8 mouse cellular contexts compared by ENCODE assay signal in the genomic region with DNA sequence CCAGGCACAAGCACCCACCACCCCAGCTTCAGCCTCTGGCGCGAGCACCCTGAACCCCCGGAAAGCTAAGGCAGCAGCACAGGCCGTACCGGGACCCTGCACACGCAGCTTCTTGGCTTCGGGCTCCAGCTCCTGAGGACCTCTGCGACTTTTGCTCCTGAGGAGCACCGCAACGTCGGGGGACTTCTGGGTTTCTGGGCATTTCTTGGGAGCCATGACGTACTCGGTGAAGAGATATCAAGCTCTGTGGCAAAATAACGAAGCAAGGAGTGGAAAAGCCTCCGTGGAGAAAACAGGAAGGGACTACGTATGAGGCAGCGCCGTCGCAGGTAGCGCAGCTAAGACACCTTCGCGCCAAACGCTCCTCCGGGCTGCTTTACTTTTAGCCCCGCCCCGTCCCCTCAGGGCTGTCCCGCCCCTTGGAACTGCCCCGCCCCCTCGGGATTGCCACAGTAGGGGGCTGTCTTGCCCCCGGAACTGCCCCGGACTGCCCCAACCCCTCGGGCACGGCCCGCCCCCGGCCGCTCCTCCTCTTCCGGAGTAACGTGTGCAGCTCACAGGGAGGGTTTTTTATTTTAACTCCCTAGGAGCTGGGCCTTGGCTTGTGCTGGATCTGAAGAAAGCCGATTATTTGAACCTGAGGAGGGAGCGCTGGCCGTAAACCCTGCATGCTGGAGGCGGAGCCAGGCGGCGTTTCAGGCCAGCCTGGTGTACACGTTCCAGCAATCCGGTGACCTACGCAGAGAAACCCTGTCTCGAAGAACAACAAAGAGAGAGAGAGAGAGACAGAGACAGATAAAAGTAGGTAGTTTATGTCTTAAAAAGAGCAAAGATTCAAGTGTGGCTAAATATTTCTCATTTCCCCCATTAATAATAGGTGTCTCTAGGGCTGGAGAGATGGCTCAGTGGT. TPM values are rescaled to one million over a fixed set of nuclear protein-coding genes. Genes with fewer than 3 reads are reported as not detected.
DNase-seq lines count a peak whose midpoint lies in the region; ATAC-seq and TF ChIP-seq lines count a peak whose summit lies in the region.

A gene (minus strand): TSS at position 382 of the 910 bp plus-strand sequence.

- 1% methylated on average over 48 of the region's 48 CpGs for WGBS in cerebellum, adult 2 months
- under 1% methylated on average over 47 of the region's 48 CpGs for WGBS in forebrain, postnatal 0 days
- under 1% methylated on average over 48 of the region's 48 CpGs for WGBS in lung, embryonic 15.5 days

- TF ChIP-seq POLR2A in MEL (IDR thresholded peaks at IDR 0.05; ENCODE audit: control insufficient read depth in 1 of 2, insufficient read depth in 1 of 2, low read depth in 1 of 2, low read length in 2 of 2, poor library complexity in 1 of 2) = peak in 1 of 2 experiments; percentile 83; a peak in 2 of 4 replicates
- peak; percentile 54; the same call in 1 of the 2 replicates for TF ChIP-seq POLR2A in cerebellum, adult 2 months (IDR thresholded peaks at IDR 0.05; ENCODE audit: borderline replicate concordance, insufficient read depth, low read length)

- ATAC-seq in forebrain, postnatal 0 days = peak; percentile 99
- peak; percentile 100 for ATAC-seq in lung, embryonic 15.5 days (ENCODE audit: borderline replicate concordance, extremely low read depth, low FRiP score, low TSS enrichment)

- H3K9ac ChIP-seq in MEL (ENCODE audit: control insufficient read depth, low read depth, low read length, poor library complexity, severe bottlenecking) = peak within 1 kb of the TSS; percentile 81
- H3K9ac ChIP-seq in forebrain, postnatal 0 days = peak within 1 kb of the TSS; percentile 65
- peak within 1 kb of the TSS; percentile 67 for H3K9ac ChIP-seq in lung, embryonic 15.5 days

- peak within 1 kb of the TSS; percentile 79 to 89 for H3K4me3 ChIP-seq in MEL (ENCODE audit: control insufficient read depth in 1 of 2, insufficient read depth in 1 of 2, low read depth in 2 of 2, low read length in 2 of 2)
- H3K4me3 ChIP-seq in cerebellum, adult 2 months (replicated peaks; ENCODE audit: insufficient read depth, low read depth, low read length) = peak within 1 kb of the TSS; percentile 76
- H3K4me3 ChIP-seq in forebrain, postnatal 0 days (ENCODE audit: low read depth, low read length) = peak within 1 kb of the TSS; percentile 64
- peak within 1 kb of the TSS; percentile 59 for H3K4me3 ChIP-seq in lung, embryonic 15.5 days

- peak in 1 of 3 experiments; percentile 23; a peak in 1 of 6 replicates for TF ChIP-seq CTCF in MEL (IDR thresholded peaks at IDR 0.05 in 2 of 3, conservative IDR thresholded peaks at IDR 0.05 in 1 of 3; ENCODE audit: control insufficient read depth in 1 of 3, insufficient read depth in 1 of 3, low read depth in 2 of 3, low read length in 3 of 3, poor library complexity in 1 of 3, severe bottlenecking in 1 of 3)
- no peak for TF ChIP-seq CTCF in cerebellum, adult 2 months (IDR thresholded peaks at IDR 0.05; ENCODE audit: borderline replicate concordance, insufficient read depth, low read depth, low read length)
- no peak; the same call in none of the 2 replicates for TF ChIP-seq CTCF in forebrain, postnatal 0 days (IDR thresholded peaks at IDR 0.05; ENCODE audit: low read depth)

- TF ChIP-seq EP300 in MEL (IDR thresholded peaks at IDR 0.05; ENCODE audit: low read depth in 1 of 2, low read length in 2 of 2) = peak in 1 of 2 experiments; percentile 19; a peak in 1 of 4 replicates

- no peaks in the 10 kb centered on the region for H3K9me3 ChIP-seq in MEL (replicated peaks; ENCODE audit: insufficient read depth, low read length)
- H3K9me3 ChIP-seq in forebrain, postnatal 0 days (ENCODE audit: low read length) = no peaks in the 10 kb centered on the region
- H3K9me3 ChIP-seq in lung, embryonic 15.5 days = no peaks in the 10 kb centered on the region

- peaks cover 0 to 5% of the 10 kb centered on the region in 2 experiments; a peak in 3 of 4 replicates for H3K36me3 ChIP-seq in MEL (ENCODE audit: control insufficient read depth in 1 of 2, insufficient read depth in 2 of 2, low read length in 2 of 2)
- H3K36me3 ChIP-seq in forebrain, postnatal 0 days (ENCODE audit: insufficient read depth) = no peaks in the 10 kb centered on the region
- H3K36me3 ChIP-seq in lung, embryonic 15.5 days = no peaks in the 10 kb centered on the region; the same call in 1 of the 2 replicates

- H3K27ac ChIP-seq in MEL (ENCODE audit: control insufficient read depth, low read depth, low read length) = peak within 1 kb of the TSS; percentile 93
- peak within 1 kb of the TSS; percentile 56 for H3K27ac ChIP-seq in cerebellum, adult 2 months (ENCODE audit: insufficient read depth, low read length)
- H3K27ac ChIP-seq in forebrain, postnatal 0 days (ENCODE audit: low read depth, low read length) = peak within 1 kb of the TSS; percentile 91
- H3K27ac ChIP-seq in lung, embryonic 15.5 days = peak within 1 kb of the TSS; percentile 97

- peaks cover 0 to 3% of the 10 kb centered on the region in 2 experiments; a peak in 1 of 4 replicates for H3K4me1 ChIP-seq in MEL (ENCODE audit: control insufficient read depth in 1 of 2, insufficient read depth in 2 of 2, low read length in 2 of 2)
- H3K4me1 ChIP-seq in cerebellum, adult 2 months (ENCODE audit: control insufficient read depth, insufficient read depth, low read length) = no peaks in the 10 kb centered on the region
- H3K4me1 ChIP-seq in forebrain, postnatal 0 days (ENCODE audit: insufficient read depth) = 0 out of 2 replicates have a peak, but pooled peaks cover 3% of the 10 kb centered on the region
- peaks cover 5% of the 10 kb centered on the region; the same call in 1 of the 2 replicates for H3K4me1 ChIP-seq in lung, embryonic 15.5 days

- H3K79me2 ChIP-seq in MEL (ENCODE audit: control insufficient read depth, insufficient read depth, low read length, poor library complexity) = peaks cover 3% of the 10 kb centered on the region; the same call in 1 of the 2 replicates

- H3K4me2 ChIP-seq in forebrain, postnatal 0 days (ENCODE audit: low read depth) = peak within 1 kb of the TSS; percentile 85
- H3K4me2 ChIP-seq in lung, embryonic 15.5 days = peak within 1 kb of the TSS; percentile 87

- H3K27me3 ChIP-seq in MEL (ENCODE audit: control insufficient read depth in 1 of 2, insufficient read depth in 2 of 2, low read length in 2 of 2) = no peaks in the 10 kb centered on the region
- H3K27me3 ChIP-seq in cerebellum, adult 2 months (ENCODE audit: control insufficient read depth, insufficient read depth, low read length) = no peaks in the 10 kb centered on the region
- H3K27me3 ChIP-seq in forebrain, postnatal 0 days (ENCODE audit: insufficient read depth, low read length) = no peaks in the 10 kb centered on the region
- H3K27me3 ChIP-seq in lung, embryonic 15.5 days = no peaks in the 10 kb centered on the region

- TF ChIP-seq RAD21 in MEL (IDR thresholded peaks at IDR 0.05; ENCODE audit: low read depth, low read length) = no peak

- DNase-seq in MEL (ENCODE audit: low read depth, low spot score) = peak; percentile 97
- DNase-seq in cerebellum, adult 2 months = peak; percentile 89 to 92
- DNase-seq in forebrain, postnatal 0 days = peak; percentile 96
- DNase-seq in heart, postnatal 4 days = peak; percentile 96
- peak; percentile 77 to 84 for DNase-seq in layer of hippocampus, adult 8-10 months (ENCODE audit: low spot score in 2 of 2)
- peak; percentile 92 for DNase-seq in ovary, adult 18-20 months (ENCODE audit: low spot score)
- DNase-seq in thymus, postnatal 0 days (ENCODE audit: low spot score) = peak; percentile 97

TF ChIP-seq in MEL, 35 proteins besides CTCF, POLR2A, EP300 and RAD21 (continues in another document):
- TF ChIP-seq E2F4 (IDR thresholded peaks at IDR 0.05; ENCODE audit: borderline replicate concordance, low read depth, low read length) (0 out of 2 replicates have a peak, but pooled peaks have one; percentile 52), GATA1 (IDR thresholded peaks at IDR 0.05; ENCODE audit: low read depth, low read length) (no peak), CHD2 (IDR thresholded peaks at IDR 0.05; ENCODE audit: low read length) (no peak), MXI1 (IDR thresholded peaks at IDR 0.05; ENCODE audit: low read depth, low read length) (peak; percentile 36), ETS1 (IDR thresholded peaks at IDR 0.05; ENCODE audit: low read depth, low read length) (no peak), TCF12 (IDR thresholded peaks at IDR 0.05; ENCODE audit: low read depth, low read length) (0 out of 2 replicates have a peak, but pooled peaks have one; percentile 38), TBP (IDR thresholded peaks at IDR 0.05; ENCODE audit: low read depth, low read length) (no peak), HCFC1 (IDR thresholded peaks at IDR 0.05; ENCODE audit: low read depth, low read length) (peak; percentile 81), UBTF (IDR thresholded peaks at IDR 0.05; ENCODE audit: borderline replicate concordance, insufficient read depth, low read depth, low read length) (no peak), TAL1 (IDR thresholded peaks at IDR 0.05; ENCODE audit: low read length) (no peak), NELFE (IDR thresholded peaks at IDR 0.05; ENCODE audit: low read depth, low read length) (peak; percentile 59), ZNF384 (IDR thresholded peaks at IDR 0.05; ENCODE audit: low read depth, low read length) (peak; percentile 68), MAFK (IDR thresholded peaks at IDR 0.05; ENCODE audit: borderline replicate concordance, low read depth, low read length) (no peak), ZMIZ1 (IDR thresholded peaks at IDR 0.05; ENCODE audit: low read depth, low read length) (peak; percentile 59; the same call in 1 of the 2 replicates), MAZ (IDR thresholded peaks at IDR 0.05; ENCODE audit: low read depth, low read length) (peak; percentile 83; the same call in 1 of the 2 replicates), JUND (IDR thresholded peaks at IDR 0.05; ENCODE audit: low read depth, low read length) (peak; percentile 60; the same call in 1 of the 2 replicates), MAX (IDR thresholded peaks at IDR 0.05; ENCODE audit: low read length) (peak; percentile 49), ELF1 (IDR thresholded peaks at IDR 0.05; ENCODE audit: low read depth, low read length) (no peak), SIN3A (IDR thresholded peaks at IDR 0.05; ENCODE audit: low read length) (peak; percentile 30; the same call in 1 of the 2 replicates)

RNA-seq across cellular contexts. Expression of the gene that starts here (rescaled TPM):
- total RNA-seq in MEL (2012; rRNA removed) = 7.0 and 8.4 TPM in 2 replicates
- polyA plus RNA-seq in MEL (2012; ENCODE audit: insufficient read depth in 1 of 2, insufficient read length in 2 of 2, low read depth in 1 of 2, low replicate concordance in 2 of 2, missing spikeins in 1 of 2) = 10 to 100 TPM in 1 of 2 experiments, not detected in 1; 12.6 TPM
- 34.5 and 41.5 TPM in 2 replicates for polyA plus RNA-seq in cerebellum, adult 2 months (2012; rRNA removed)
- total RNA-seq in forebrain, postnatal 0 days (2014; rRNA removed) = 11.2 and 12.9 TPM in 2 replicates
- polyA plus RNA-seq in forebrain, postnatal 0 days (2015; fragmentation: Nextera tagmentation; extraction: Ambion mirVana) = 10.0 and 10.2 TPM in 2 replicates
- total RNA-seq in heart, postnatal 4 days (2021) = 1 to 10 TPM; 5.0 to 5.1 TPM
- total RNA-seq in layer of hippocampus, adult 8-10 months (2022) = 10 to 100 TPM; 11.2 to 12.4 (median 11.9) TPM
- 19.7 and 20.4 TPM in 2 replicates for polyA plus RNA-seq in lung, embryonic 15.5 days (2015; fragmentation: Nextera tagmentation; extraction: Ambion mirVana)
- polyA plus RNA-seq in thymus, postnatal 0 days (2015; fragmentation: Nextera tagmentation; extraction: Ambion mirVana) = 33.7 and 35.8 TPM in 2 replicates

Comparison
In these comparisons a context has a peak if more than half of its experiments do, and no peak if none do; other contexts are left out.
1. Peak in every context shown above with its lines: DNase-seq, ATAC-seq, H3K4me3 ChIP-seq and H3K27ac ChIP-seq.